Mouse (Mus musculus): ENCODE measurements at regions not wholly inside any gene's neighbourhood (a gene's known extent, or its start where the extent isn't known, plus 50 kb on each side); places are given as distances from the start of the nearest gene placed in this dataset.

DNA sequence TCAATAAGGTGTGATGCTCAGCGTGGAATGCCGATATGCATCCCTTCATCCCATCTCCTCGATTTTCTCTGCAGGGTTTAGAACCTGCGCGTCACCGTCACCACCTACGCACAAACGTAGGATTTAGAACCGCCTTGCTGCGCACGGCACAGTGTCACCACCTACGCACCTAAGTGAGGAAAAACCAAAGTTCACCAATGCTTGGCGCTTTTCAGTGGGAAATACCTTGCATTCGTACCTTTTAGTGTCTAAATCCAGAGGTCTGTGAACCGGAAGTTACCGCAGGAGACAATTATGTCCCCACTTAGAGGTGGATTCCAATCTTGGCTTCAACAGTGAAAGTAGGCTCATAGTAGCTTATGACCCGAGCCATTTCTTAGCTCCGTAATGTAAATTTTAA is 162.0 kb downstream of the Zfp326 start:
- 92% methylated on average over 18 of the region's 18 CpGs for WGBS
- Histone ChIP-seq H3K27ac (ENCODE audit: insufficient read depth, low read depth, low read length) (no peak overlapping the region), H3K4me1 (ENCODE audit: control insufficient read depth, insufficient read depth, low read length) (no peaks in the 10 kb centered on the region), H3K4me3 (ENCODE audit: insufficient read depth, low read depth, low read length) (no peak overlapping the region)
- TF ChIP-seq POLR2A (IDR thresholded peaks at IDR 0.05; ENCODE audit: insufficient read depth, low read depth, low read length): no peak
- TF ChIP-seq CTCF (IDR thresholded peaks at IDR 0.05; ENCODE audit: insufficient read depth, low read depth, low read length): no peak

DNA sequence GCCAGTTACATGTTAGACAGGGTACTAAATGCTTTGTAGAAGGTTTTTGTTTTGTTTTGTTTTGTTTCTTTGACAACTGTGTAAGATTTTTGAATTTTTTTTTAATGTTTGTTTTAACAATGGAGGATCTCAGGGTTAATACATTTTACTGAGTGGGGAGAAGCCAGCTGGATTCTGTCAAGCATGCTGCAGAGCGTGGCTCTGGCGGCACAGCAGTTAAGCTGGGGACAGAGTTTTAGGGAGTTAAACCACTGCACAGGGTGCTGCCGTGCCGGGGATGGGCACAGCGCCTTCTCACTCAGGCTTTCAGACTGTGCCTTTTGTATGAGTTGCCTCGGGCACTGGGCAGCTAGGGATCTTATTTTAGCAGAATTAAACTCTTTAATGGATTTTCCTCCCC is 159.8 kb downstream of the Zfp326 start:
- no peaks in the 10 kb centered on the region for H3K4me1 ChIP-seq (ENCODE audit: control insufficient read depth, insufficient read depth, low read length)
- H3K27ac ChIP-seq (ENCODE audit: insufficient read depth, low read depth, low read length): no peak overlapping the region
- WGBS: 40% methylated on average over 6 of the region's 6 CpGs
- no peak for TF ChIP-seq CTCF (IDR thresholded peaks at IDR 0.05; ENCODE audit: insufficient read depth, low read depth, low read length)
- no peak for TF ChIP-seq POLR2A (IDR thresholded peaks at IDR 0.05; ENCODE audit: insufficient read depth, low read depth, low read length)
- H3K4me3 ChIP-seq (ENCODE audit: insufficient read depth, low read depth, low read length): no peak overlapping the region

- no peak overlapping the region for H3K4me3 ChIP-seq (ENCODE audit: insufficient read depth, low read depth, low read length)
- TF ChIP-seq POLR2A (IDR thresholded peaks at IDR 0.05; ENCODE audit: insufficient read depth, low read depth, low read length): no peak
- no peak overlapping the region for H3K27ac ChIP-seq (ENCODE audit: insufficient read depth, low read depth, low read length)
- no peaks in the 10 kb centered on the region for H3K4me1 ChIP-seq (ENCODE audit: control insufficient read depth, insufficient read depth, low read length)
- WGBS: 82% methylated on average over 4 of the region's 4 CpGs
These were observed 156.6 kb downstream of the Zfp326 start for GRCm38 (mm10) chr5:106032956-106033355.

GRCm38 (mm10) chr5:106026861-106027260 is 150.5 kb downstream of the Zfp326 start:
- H3K4me1 ChIP-seq (ENCODE audit: control insufficient read depth, insufficient read depth, low read length): no peaks in the 10 kb centered on the region
- 77% methylated on average over 2 of the region's 2 CpGs for WGBS
- no peak overlapping the region for H3K27ac ChIP-seq (ENCODE audit: insufficient read depth, low read depth, low read length)
- TF ChIP-seq CTCF (IDR thresholded peaks at IDR 0.05; ENCODE audit: insufficient read depth, low read depth, low read length) (no peak), POLR2A (IDR thresholded peaks at IDR 0.05; ENCODE audit: insufficient read depth, low read depth, low read length) (no peak)
- H3K4me3 ChIP-seq (ENCODE audit: insufficient read depth, low read depth, low read length): no peak overlapping the region

DNA sequence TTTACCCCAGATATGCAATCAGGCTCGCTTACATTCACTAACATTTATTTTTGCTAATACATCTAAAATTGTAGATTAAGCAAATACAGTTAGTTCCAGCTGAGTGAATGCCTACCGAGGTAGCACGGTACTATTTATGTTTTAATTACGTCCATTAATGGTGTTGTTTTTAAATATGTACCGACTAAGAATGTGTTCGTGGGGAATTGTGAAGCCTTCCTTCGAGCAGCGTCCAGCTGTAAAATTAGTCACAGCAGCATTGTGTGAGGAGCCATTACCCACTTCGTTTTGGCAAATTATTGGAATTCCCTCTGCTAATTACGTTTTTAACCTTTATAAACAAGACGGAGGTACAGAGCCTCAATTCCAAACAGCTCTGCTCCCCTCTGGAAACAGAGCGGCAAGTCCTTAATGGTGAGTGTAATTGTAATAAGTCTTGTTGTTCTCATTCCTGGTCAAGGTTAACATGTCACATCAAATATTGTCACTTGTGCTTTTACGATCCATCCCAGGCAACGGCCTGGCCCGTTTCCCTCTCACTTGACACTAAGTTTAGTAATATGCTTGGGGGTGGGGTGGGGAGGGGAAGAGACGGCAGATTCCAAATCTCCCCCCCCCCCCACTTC is 128.0 kb downstream of the Zfp326 start:
- 15% methylated on average over 16 of the region's 16 CpGs for WGBS
- Histone ChIP-seq H3K4me1 (ENCODE audit: control insufficient read depth, insufficient read depth, low read length) (no peaks in the 10 kb centered on the region), H3K4me3 (ENCODE audit: insufficient read depth, low read depth, low read length) (no peak overlapping the region), H3K27ac (ENCODE audit: insufficient read depth, low read depth, low read length) (no peak overlapping the region)
- TF ChIP-seq CTCF (IDR thresholded peaks at IDR 0.05; ENCODE audit: insufficient read depth, low read depth, low read length) (no peak), POLR2A (IDR thresholded peaks at IDR 0.05; ENCODE audit: insufficient read depth, low read depth, low read length) (no peak)

DNA sequence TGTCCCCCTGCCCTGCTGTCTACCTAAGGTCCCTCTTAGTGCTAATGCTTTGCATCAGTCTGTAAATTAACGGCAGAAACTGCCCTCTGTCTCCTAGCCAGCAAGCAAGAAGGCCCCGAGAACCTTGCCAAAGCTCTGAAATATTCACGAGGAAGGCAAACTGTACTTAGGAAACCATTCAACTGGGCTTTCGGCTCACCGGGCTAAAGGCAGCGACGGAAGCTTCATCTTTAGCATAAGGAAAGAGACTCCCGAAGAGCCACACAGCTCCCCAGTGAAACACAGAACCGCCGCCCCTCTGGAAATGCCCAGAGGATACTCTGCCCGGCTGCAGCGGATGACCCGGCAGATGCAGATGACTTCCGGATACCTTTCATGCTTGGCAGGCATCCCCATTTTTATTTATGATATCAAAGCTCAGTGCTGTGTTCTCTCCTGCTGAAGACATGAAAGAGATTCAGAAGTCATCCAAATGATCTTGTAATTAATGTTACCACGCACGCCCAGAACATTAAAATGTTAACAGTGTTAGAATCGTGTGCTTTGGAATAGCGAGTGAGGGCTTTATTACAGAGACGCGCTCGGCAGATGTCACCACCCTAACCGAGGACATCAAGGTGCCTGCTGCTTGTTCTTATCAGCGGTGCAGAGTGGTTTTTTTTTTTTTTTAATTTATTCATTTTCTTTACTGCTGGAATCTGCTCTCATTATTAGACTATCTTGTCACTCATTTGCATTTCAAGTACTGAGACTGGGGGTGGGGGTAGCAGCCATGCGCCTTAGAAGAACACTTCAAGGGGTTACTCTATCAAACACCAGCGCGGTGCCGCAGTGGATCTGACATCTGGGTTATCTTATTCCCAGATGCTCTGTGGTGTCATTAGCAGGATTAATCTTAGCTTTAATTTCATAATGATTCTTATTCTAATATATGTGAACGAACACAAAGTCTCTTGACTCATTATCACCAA is 127.2 kb downstream of the Zfp326 start:
- Histone ChIP-seq H3K4me1 (ENCODE audit: control insufficient read depth, insufficient read depth, low read length) (no peaks in the 10 kb centered on the region), H3K27ac (ENCODE audit: insufficient read depth, low read depth, low read length) (no peak overlapping the region), H3K4me3 (ENCODE audit: insufficient read depth, low read depth, low read length) (no peak overlapping the region)
- 37% methylated on average over 28 of the region's 28 CpGs for WGBS
- TF ChIP-seq CTCF (IDR thresholded peaks at IDR 0.05; ENCODE audit: insufficient read depth, low read depth, low read length) (no peak), POLR2A (IDR thresholded peaks at IDR 0.05; ENCODE audit: insufficient read depth, low read depth, low read length) (no peak)

GRCm38 (mm10) chr5:106002330-106002729 is 126.0 kb downstream of the Zfp326 start:
- Histone ChIP-seq H3K4me3 (ENCODE audit: insufficient read depth, low read depth, low read length) (no peak overlapping the region), H3K27ac (ENCODE audit: insufficient read depth, low read depth, low read length) (no peak overlapping the region), H3K4me1 (ENCODE audit: control insufficient read depth, insufficient read depth, low read length) (no peaks in the 10 kb centered on the region)
- no peak for TF ChIP-seq CTCF (IDR thresholded peaks at IDR 0.05; ENCODE audit: insufficient read depth, low read depth, low read length)
- no peak for TF ChIP-seq POLR2A (IDR thresholded peaks at IDR 0.05; ENCODE audit: insufficient read depth, low read depth, low read length)
- 32% methylated on average over 7 of the region's 7 CpGs for WGBS

DNA sequence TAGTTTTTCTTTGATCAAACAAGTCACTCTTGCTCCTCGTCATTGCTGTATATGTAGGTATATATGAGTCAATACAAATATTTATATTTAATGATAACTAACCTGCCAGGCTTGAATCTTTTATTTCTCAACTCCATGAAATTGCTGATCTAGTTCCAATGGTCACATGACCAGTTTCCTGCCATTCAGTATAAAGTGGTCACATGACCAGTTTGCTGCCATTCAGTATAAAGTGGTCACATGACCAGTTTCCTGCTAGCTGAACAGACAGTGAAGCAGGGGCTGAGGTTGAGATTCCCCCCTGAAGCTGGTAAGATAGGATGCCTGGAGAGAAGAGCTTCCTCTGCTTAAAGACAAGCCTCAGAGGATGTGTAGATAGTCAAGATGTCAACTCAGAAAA is 117.9 kb downstream of the Zfp326 start:
- Histone ChIP-seq H3K4me3 (ENCODE audit: insufficient read depth, low read depth, low read length) (no peak overlapping the region), H3K4me1 (ENCODE audit: control insufficient read depth, insufficient read depth, low read length) (no peaks in the 10 kb centered on the region), H3K27ac (ENCODE audit: insufficient read depth, low read depth, low read length) (no peak overlapping the region)
- TF ChIP-seq CTCF (IDR thresholded peaks at IDR 0.05; ENCODE audit: insufficient read depth, low read depth, low read length): no peak
- TF ChIP-seq POLR2A (IDR thresholded peaks at IDR 0.05; ENCODE audit: insufficient read depth, low read depth, low read length): no peak
- 88% methylated on average over 1 of the region's 1 CpGs for WGBS

DNA sequence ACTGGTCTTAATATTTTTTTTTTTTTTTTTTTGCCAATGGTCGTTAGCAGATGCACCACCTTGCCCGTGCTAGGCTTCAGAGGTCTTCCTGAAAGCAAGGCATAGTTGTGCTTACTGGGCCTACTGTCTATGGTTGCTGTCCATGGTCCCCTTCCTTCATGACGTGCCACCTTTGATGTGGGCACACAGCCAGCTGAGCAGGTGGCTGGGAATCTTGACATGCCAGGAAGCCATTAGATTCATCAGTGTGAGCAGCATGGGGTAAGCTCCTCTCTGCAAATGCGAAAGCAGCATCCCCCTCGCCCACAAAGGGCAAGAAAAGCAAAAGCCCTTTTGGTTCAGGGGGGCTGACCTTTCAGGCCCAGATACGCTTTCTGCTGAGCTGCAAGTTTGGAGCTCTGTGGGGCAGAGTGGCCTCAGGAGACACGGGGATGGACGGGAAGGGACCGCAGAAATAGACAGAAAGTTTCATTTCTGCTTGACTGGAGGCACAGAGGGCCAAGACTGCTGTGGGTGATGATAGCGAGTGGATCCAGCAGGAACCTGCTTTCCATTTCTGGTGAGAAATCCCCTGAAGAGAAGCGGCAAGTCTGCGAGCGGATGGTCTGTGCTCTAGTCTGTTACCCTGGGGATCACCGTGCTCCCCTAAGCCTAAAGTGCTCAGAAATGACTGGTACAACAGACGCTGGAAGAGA is 116.8 kb downstream of the Zfp326 start:
- H3K27ac ChIP-seq (ENCODE audit: insufficient read depth, low read depth, low read length): no peak overlapping the region
- 80% methylated on average over 15 of the region's 15 CpGs for WGBS
- TF ChIP-seq CTCF (IDR thresholded peaks at IDR 0.05; ENCODE audit: insufficient read depth, low read depth, low read length): no peak
- TF ChIP-seq POLR2A (IDR thresholded peaks at IDR 0.05; ENCODE audit: insufficient read depth, low read depth, low read length): no peak
- H3K4me1 ChIP-seq (ENCODE audit: control insufficient read depth, insufficient read depth, low read length): no peaks in the 10 kb centered on the region
- no peak overlapping the region for H3K4me3 ChIP-seq (ENCODE audit: insufficient read depth, low read depth, low read length)
